Mouse (Mus musculus) midbrain, embryonic 15.5 days (tissue): ENCODE results near the gene 1700024B05Rik. TPM values are rescaled to one million over a fixed set of nuclear protein-coding genes. Genes with fewer than 3 reads are reported as not detected.
"Not testable (repeated sequence)": the region's sequence is repeated elsewhere in the genome, so short reads cannot be mapped to it uniquely, and the experiment has no call there.

Experiments used
- ATAC-seq: fragments of 200-750 bp; cut with Nextera tagmentation; replicated peaks from 2 replicates; pipeline ENCODE4 v1.8.0; 2017; ENCODE audit warnings: moderate TSS enrichment
- H3K27ac ChIP-seq: fragments of 300-500 bp; sonication (generic); 2 replicates; pipeline ENCODE4 v1.5.1; 2015; ENCODE audit warnings: mild to moderate bottlenecking, inconsistent platforms
- H3K27me3 ChIP-seq: fragments of 300-500 bp; sonication (generic); replicated peaks from 2 replicates; pipeline ENCODE4 v1.6.1; 2015; ENCODE audit warnings: inconsistent platforms
- H3K36me3 ChIP-seq: fragments of 300-500 bp; sonication (generic); replicated peaks from 2 replicates; pipeline ENCODE4 v1.6.1; 2015; ENCODE audit warnings: inconsistent platforms
- H3K4me1 ChIP-seq: fragments of 300-500 bp; sonication (generic); 2 replicates; pipeline ENCODE4 v1.6.1; 2015; ENCODE audit warnings: inconsistent platforms
- H3K4me2 ChIP-seq: fragments of 300-500 bp; sonication (generic); 2 replicates; pipeline ENCODE4 v1.6.1; 2015; ENCODE audit warnings: inconsistent platforms, mild to moderate bottlenecking, moderate library complexity
- H3K4me3 ChIP-seq: fragments of 300-500 bp; sonication (generic); 2 replicates; pipeline ENCODE4 v1.5.1; 2015; ENCODE audit warnings: mild to moderate bottlenecking, inconsistent platforms
- H3K9ac ChIP-seq: fragments of 300-500 bp; sonication (generic); 2 replicates; pipeline ENCODE4 v1.6.1; 2015; ENCODE audit warnings: mild to moderate bottlenecking, inconsistent platforms
- H3K9me3 ChIP-seq: fragments of 300-500 bp; sonication (generic); 2 replicates; pipeline ENCODE4 v1.6.1; 2016; ENCODE audit warnings: inconsistent platforms
- WGBS: fragments of 180-500 bp; shearing (Covaris S2); methylation state at CpG from one replicate; pipeline ENCODE4 v1.1.7; 2015; ENCODE audit warnings: mixed read lengths; 5-methylcytosine and 5-hydroxymethylcytosine counted together
- polyA plus RNA-seq: library from polyadenylated mRNA; unstranded; fragments of >200 nt; fragmentation: Nextera tagmentation; extraction: Ambion mirVana; gene quantifications from 2 replicates; pipeline ENCODE4 v1.2.1, GENCODE M21; 2015

The 1700024B05Rik gene
- not detected in 2 replicates for polyA plus RNA-seq

DNA sequence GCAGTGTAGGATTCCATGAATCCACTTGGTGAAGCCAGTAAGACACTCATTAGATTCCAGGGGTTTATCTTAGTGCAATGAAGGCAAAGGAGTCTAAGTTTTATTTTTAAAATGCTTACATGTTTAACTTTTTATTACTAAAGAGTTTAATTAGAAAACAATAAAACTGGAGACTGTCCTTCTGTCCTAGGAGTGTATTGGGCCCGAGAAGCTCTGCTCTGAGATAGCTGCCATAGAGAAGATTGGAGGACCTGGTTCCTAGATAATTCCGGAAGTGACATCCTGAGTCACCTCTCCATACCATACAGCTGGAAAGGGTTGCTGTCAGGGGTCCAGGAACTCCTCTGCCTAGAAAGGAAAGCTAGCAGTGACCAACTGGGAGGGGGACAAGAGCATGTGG lies at the start of gene 1700024B05Rik:
TSS of gene 1700024B05Rik (plus strand) at position 301 of the 400 bp plus-strand sequence.
- H3K36me3 ChIP-seq, H3K27ac ChIP-seq, H3K9ac ChIP-seq, H3K9me3 ChIP-seq, H3K27me3 ChIP-seq, H3K4me1 ChIP-seq, H3K4me3 ChIP-seq, H3K4me2 ChIP-seq, ATAC-seq: not testable (repeated sequence)
- 77% methylated on average over 2 of the region's 2 CpGs for WGBS

DNA sequence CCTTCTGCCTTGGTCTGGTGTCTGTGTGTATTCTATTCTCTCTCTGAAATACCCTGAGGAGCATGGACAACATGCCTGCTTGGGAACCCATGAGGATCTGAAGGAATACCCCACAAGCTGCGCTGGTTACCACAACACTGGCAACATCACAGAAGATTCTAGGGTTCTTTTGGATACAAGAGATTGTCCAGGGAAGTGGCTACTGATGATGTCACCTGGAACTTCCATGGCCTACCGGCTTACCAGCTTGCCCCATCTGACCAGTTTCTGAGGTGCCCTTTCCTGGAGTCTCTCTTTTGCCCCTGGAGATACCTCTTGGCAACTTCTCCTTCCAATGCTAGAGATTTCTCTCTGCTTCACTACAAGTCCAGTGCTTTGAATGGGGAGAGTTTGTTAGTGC lies 36.6 kb upstream of the 1700024B05Rik start, which contains the start of gene Gm7980:
TSS of gene Gm7980 (minus strand) at position 101 of the 400 bp plus-strand sequence.
- not testable (repeated sequence) for H3K4me2 ChIP-seq
- no CpG with 5 or more reads among the region's 2 CpGs for WGBS

DNA sequence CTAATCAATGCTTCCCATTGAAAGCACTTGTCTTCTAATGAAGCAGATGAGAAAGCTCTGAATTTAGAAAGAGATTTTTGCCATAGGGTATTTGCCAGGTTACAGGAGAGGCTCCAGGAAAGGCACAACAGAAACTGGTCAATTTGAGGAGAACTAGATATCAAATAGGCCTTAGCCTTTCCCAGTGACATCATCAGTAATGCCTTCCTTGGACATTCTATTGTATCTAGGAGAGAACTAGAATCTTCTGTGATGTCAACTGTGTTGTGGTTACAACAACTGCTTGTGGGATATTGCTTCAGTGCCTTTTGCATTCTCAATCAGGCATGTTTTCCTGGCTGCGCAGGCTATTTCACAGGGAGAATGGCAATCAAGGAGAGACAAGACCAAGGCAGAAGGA lies 19.1 kb upstream of the 1700024B05Rik start, which contains the start of gene 1700049E17Rik1:
TSS of gene 1700049E17Rik1 (plus strand) at position 301 of the 400 bp plus-strand sequence.
- H3K4me1 ChIP-seq, H3K9me3 ChIP-seq, ATAC-seq, H3K27ac ChIP-seq, H3K36me3 ChIP-seq, H3K4me3 ChIP-seq, H3K4me2 ChIP-seq, H3K9ac ChIP-seq, H3K27me3 ChIP-seq: not testable (repeated sequence)
- no CpG with 5 or more reads among the region's 1 CpGs for WGBS

More for the DNA sequence above, 36.6 kb upstream of the 1700024B05Rik start, which contains the start of gene Gm7980:
- not testable (repeated sequence) for ATAC-seq, H3K36me3 ChIP-seq, H3K27me3 ChIP-seq, H3K4me3 ChIP-seq, H3K9me3 ChIP-seq, H3K27ac ChIP-seq, H3K4me1 ChIP-seq, H3K9ac ChIP-seq

DNA sequence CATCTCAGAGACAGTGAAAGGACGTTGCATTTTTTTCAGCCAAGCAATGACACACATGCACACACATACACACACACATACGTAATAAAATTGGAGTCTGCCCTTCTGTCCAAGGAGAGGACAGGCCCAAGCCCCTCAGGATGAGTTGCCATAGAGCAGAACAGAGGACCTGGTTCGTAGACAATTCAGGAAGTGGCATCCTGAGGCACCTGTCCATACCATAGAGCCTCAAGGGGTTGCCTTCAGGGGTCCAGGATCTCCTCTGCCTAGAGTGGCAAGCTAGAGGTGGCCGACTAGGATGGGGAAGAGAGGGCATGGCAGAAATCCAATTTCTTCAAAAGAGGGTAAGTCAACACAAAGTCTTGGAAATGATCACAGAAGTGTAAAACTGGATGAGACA lies 20.3 kb downstream of the 1700024B05Rik start:
- H3K9ac ChIP-seq, H3K27me3 ChIP-seq, H3K4me1 ChIP-seq, ATAC-seq, H3K36me3 ChIP-seq, H3K27ac ChIP-seq, H3K4me3 ChIP-seq, H3K9me3 ChIP-seq, H3K4me2 ChIP-seq: not testable (repeated sequence)
- 73% methylated on average over 4 of the region's 4 CpGs for WGBS

DNA sequence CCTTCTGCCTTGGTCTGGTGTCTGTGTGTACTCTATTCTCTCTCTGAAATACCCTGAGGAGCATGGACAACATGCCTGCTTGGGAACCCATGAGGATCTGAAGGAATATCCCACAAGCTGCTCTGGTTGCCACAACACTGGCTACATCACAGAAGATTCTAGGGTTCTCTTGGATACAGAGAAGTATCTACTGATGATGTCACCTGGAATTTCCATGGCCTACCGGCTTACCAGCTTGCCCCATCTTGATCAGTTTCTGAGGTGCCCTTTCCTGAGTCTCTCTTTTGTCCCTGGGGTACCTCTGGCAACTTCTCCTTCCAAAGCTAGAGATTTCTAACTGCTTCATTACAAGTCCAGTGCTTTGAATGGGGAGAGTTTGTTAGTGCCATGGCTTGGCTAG lies 24.0 kb downstream of the 1700024B05Rik start, which contains the start of gene Gm6401:
TSS of gene Gm6401 (minus strand) at position 101 of the 400 bp plus-strand sequence.
- H3K27me3 ChIP-seq, H3K9ac ChIP-seq, H3K36me3 ChIP-seq, H3K9me3 ChIP-seq, H3K4me3 ChIP-seq, H3K4me1 ChIP-seq, ATAC-seq, H3K27ac ChIP-seq, H3K4me2 ChIP-seq: not testable (repeated sequence)
- 90% methylated on average over 1 of the region's 1 CpGs for WGBS

DNA sequence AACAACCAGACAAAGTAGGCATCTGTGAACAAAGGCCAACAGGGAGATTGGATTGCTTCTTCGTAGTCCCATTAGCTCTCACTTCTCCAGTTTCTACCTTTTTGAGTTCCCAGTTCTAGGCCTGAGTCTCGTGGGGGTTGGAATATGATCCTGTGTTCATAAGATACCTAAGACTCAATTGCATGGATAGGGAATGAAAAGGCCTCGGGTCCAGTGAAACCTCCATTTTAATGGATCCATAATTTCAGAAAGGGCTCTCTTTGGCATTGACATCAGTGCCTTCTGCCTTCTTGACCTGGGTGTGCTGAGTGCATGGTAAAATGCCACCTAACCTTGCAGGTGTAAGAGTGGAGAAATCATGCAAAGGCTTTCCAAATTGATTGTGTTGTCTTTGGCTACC lies 24.8 kb downstream of the 1700024B05Rik start:
- not testable (repeated sequence) for ATAC-seq, H3K9ac ChIP-seq, H3K27me3 ChIP-seq, H3K9me3 ChIP-seq, H3K4me3 ChIP-seq, H3K27ac ChIP-seq, H3K4me1 ChIP-seq, H3K36me3 ChIP-seq, H3K4me2 ChIP-seq
- 61% methylated on average over 3 of the region's 3 CpGs for WGBS

DNA sequence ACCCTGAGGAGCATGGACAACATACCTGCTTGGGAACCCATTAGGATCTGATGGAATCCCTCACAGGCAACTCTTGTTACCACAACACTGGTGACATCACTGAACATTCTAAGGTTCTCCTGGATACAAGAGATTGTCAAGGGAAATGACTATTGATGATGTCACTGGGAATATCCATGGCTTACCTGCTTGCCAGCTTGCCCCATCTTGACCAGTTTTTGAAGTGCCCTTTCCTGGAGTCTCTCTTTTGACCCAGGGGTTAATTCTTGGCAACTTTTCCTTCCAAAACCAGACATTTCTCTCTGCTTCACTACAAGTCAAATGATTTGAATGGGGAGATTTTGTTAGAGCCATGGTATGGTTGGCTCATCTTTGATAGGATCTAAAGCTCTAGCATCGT lies 39.4 kb downstream of the 1700024B05Rik start, which contains the start of gene Gm3543:
TSS of gene Gm3543 (minus strand) at position 101 of the 400 bp plus-strand sequence.
- not testable (repeated sequence) for H3K27ac ChIP-seq, H3K4me1 ChIP-seq, H3K4me3 ChIP-seq, H3K9ac ChIP-seq, H3K4me2 ChIP-seq, H3K27me3 ChIP-seq, ATAC-seq, H3K9me3 ChIP-seq, H3K36me3 ChIP-seq
- WGBS: 65% methylated on average over 1 of the region's 1 CpGs

Other genes starting within 250 kb of the 1700024B05Rik start
- not detected in 2 replicates for gene Gm8068, start 242.1 kb upstream of the 1700024B05Rik start, polyA plus RNA-seq
- not detected in 2 replicates for gene Gm7929, start 193.4 kb upstream of the 1700024B05Rik start, polyA plus RNA-seq
- gene Gm47189, start 171.6 kb upstream of the 1700024B05Rik start, polyA plus RNA-seq: not detected in 2 replicates
- not detected in 2 replicates for gene Gm7980, start 36.7 kb upstream of the 1700024B05Rik start, polyA plus RNA-seq
- not detected in 2 replicates for gene 1700049E17Rik1, start 19.0 kb upstream of the 1700024B05Rik start, polyA plus RNA-seq
- gene Gm6401, start 23.9 kb downstream of the 1700024B05Rik start, polyA plus RNA-seq: not detected in 2 replicates
- not detected in 2 replicates for gene Gm3543, start 39.3 kb downstream of the 1700024B05Rik start, polyA plus RNA-seq
- not detected in 2 replicates for gene Gm7951, start 173.4 kb downstream of the 1700024B05Rik start, polyA plus RNA-seq
- gene Gm17027, start 218.6 kb downstream of the 1700024B05Rik start, polyA plus RNA-seq: not detected in 2 replicates
- not detected in 2 replicates for gene Gm3573, start 246.8 kb downstream of the 1700024B05Rik start, polyA plus RNA-seq